Mouse (Mus musculus) hindbrain, postnatal 0 days (tissue): Measurements from ENCODE around the gene Efna5. TPM values are rescaled to one million over a fixed set of nuclear protein-coding genes. Genes with fewer than 3 reads are reported as not detected.

Experiments used
- ATAC-seq: fragments of 200-750 bp; cut with Nextera tagmentation; 2 replicates; pipeline ENCODE4 v1.8.0; 2017; ENCODE audit warnings: mild to moderate bottlenecking, moderate TSS enrichment, moderate library complexity
- DNase-seq: peaks from one replicate; pipeline ENCODE4 v3.0.0-alpha.2; 2015; ENCODE audit warnings: low spot score
- H3K27ac ChIP-seq: fragments of 300-500 bp; sonication (generic); 2 replicates; pipeline ENCODE4 v1.5.1; 2014; ENCODE audit warnings: mild to moderate bottlenecking
- H3K27me3 ChIP-seq: fragments of 300-500 bp; sonication (generic); 2 replicates; pipeline ENCODE4 v1.6.1; 2014; ENCODE audit warnings: low read length, mixed read lengths; ENCODE audit not compliant: insufficient read depth
- H3K36me3 ChIP-seq: fragments of 300-500 bp; sonication (generic); 2 replicates; pipeline ENCODE4 v1.6.1; 2014; ENCODE audit warnings: low read length, mixed read lengths; ENCODE audit not compliant: insufficient read depth
- H3K4me1 ChIP-seq: fragments of 300-500 bp; sonication (generic); 2 replicates; pipeline ENCODE4 v1.6.1; 2014; ENCODE audit warnings: antibody characterized with exemption, low read length, mixed read lengths; ENCODE audit not compliant: insufficient read depth
- H3K4me2 ChIP-seq: fragments of 300-500 bp; sonication (generic); 2 replicates; pipeline ENCODE4 v1.6.1; 2014; ENCODE audit warnings: low read depth, mild to moderate bottlenecking, low read length, moderate library complexity, mixed read lengths
- H3K4me3 ChIP-seq: fragments of 300-500 bp; sonication (generic); 2 replicates; pipeline ENCODE4 v1.5.1; 2014; ENCODE audit warnings: low read length
- H3K9ac ChIP-seq: fragments of 300-500 bp; sonication (generic); replicated peaks from 2 replicates; pipeline ENCODE4 v1.6.1; 2014; ENCODE audit warnings: mild to moderate bottlenecking, low read length, moderate library complexity, mixed read lengths
- H3K9me3 ChIP-seq: fragments of 300-500 bp; sonication (generic); 2 replicates; pipeline ENCODE4 v1.6.1; 2016; ENCODE audit warnings: low read length, mixed read lengths
- CTCF ChIP-seq: IDR thresholded peaks from 2 replicates; pipeline ENCODE4 v1.5.1; 2016; ENCODE audit warnings: antibody characterized with exemption, control low read depth, low read depth
- WGBS: fragments of 180-500 bp; shearing (Covaris S2); extraction: QIAGEN DNeasy Blood & Tissue Kit; methylation state at CpG from one replicate; pipeline ENCODE4 v1.1.7; 2014; 5-methylcytosine and 5-hydroxymethylcytosine counted together
- polyA plus RNA-seq: library from polyadenylated mRNA; unstranded; fragments of >200 nt; fragmentation: Nextera tagmentation; extraction: Ambion mirVana; gene quantifications from 2 replicates; pipeline ENCODE4 v1.2.1, GENCODE M21; 2015
- total RNA-seq: library from RNA; depleted of rRNA; stranded (reverse); fragments of >200 nt; gene quantifications from 2 replicates; pipeline ENCODE4 v1.2.3, GENCODE M21; 2014

Efna5 gene
- total and polyA plus RNA-seq, 2 experiments from 2014 or later: 5.3 to 40.2 TPM

DNA sequence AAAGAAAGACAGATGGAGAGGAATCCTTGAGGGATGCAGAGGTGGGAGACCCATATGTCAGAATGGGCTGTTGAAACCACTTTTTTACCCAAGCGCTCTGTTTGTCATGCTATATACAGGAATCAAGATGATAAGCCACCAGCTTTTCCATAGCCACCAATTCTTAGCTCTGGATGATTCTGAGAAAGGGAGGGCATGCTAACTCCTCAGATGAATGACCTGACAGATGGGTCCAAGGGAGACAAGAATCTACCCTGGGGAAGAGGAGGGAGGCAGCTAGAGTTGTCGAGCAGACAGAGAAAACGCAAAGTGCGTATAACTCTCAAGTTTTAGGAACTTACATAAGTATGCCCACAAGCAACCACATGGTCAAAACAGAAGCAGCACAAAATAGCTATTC lies 126.5 kb downstream of the Efna5 start:
- no peaks in the 10 kb centered on the region for H3K36me3 ChIP-seq
- no peak overlapping the region for H3K4me3 ChIP-seq
- H3K9me3 ChIP-seq: no peaks in the 10 kb centered on the region
- no peak overlapping the region for H3K9ac ChIP-seq
- no peaks in the 10 kb centered on the region for H3K27me3 ChIP-seq
- TF ChIP-seq CTCF: no peak
- H3K4me2 ChIP-seq: no peak overlapping the region
- H3K4me1 ChIP-seq: no peaks in the 10 kb centered on the region
- DNase-seq (no peak), ATAC-seq (no peak)
- 84% methylated on average over 4 of the region's 4 CpGs for WGBS
- no peak overlapping the region for H3K27ac ChIP-seq

DNA sequence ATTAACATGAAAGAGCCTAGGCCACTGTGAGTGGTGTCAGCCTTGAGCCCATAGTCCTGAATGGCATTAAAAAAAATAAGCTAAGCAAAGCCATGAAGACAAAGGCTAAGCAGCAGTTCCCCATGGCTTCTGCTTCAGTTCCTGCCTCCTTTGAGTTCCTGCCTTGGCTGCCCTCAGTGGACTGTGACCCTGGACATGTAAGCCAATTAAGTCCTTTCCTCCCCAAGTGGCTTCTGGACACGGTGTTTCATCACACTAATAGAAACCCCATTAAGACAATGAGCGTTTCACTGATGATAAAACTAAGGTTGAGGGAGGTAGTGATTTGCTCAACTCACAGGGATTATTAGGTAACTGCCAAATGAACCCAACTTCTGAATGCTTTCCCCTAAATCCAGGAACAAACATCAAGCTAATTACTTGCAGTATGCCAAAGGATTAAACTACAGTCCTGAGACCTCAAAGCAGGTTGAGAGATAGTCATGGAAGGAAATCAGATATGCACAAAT lies 128.7 kb downstream of the Efna5 start:
- no peak for DNase-seq
- H3K27me3 ChIP-seq: no peaks in the 10 kb centered on the region
- H3K36me3 ChIP-seq: no peaks in the 10 kb centered on the region
- H3K9ac ChIP-seq: no peak overlapping the region
- no peak for ATAC-seq
- no peak overlapping the region for H3K4me3 ChIP-seq
- no peaks in the 10 kb centered on the region for H3K4me1 ChIP-seq
- H3K27ac ChIP-seq: no peak overlapping the region
- no peak overlapping the region for H3K4me2 ChIP-seq
- no peaks in the 10 kb centered on the region for H3K9me3 ChIP-seq
- 25% methylated on average over 2 of the region's 2 CpGs for WGBS
- TF ChIP-seq CTCF: no peak

DNA sequence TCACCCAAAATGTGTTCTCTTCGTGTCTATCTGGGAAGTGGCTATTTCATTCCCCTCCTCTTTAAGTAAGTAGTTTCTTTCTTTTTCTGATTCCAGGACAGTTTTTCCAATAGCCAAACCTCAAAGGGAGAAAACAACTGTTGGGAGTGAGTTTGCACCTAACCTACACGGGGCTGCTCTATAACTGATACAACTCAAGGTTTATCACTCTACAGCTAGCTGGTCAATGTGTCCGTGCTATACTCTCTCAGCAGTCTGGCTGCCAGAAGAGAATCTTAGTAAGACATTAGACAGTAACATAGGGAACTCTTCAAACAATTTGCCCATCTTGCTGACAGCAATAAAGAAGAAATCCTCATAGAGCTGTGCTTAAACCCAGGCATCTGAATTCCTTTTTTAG lies 130.5 kb downstream of the Efna5 start:
- WGBS: 83% methylated on average over 3 of the region's 3 CpGs
- no peaks in the 10 kb centered on the region for H3K27me3 ChIP-seq

DNA sequence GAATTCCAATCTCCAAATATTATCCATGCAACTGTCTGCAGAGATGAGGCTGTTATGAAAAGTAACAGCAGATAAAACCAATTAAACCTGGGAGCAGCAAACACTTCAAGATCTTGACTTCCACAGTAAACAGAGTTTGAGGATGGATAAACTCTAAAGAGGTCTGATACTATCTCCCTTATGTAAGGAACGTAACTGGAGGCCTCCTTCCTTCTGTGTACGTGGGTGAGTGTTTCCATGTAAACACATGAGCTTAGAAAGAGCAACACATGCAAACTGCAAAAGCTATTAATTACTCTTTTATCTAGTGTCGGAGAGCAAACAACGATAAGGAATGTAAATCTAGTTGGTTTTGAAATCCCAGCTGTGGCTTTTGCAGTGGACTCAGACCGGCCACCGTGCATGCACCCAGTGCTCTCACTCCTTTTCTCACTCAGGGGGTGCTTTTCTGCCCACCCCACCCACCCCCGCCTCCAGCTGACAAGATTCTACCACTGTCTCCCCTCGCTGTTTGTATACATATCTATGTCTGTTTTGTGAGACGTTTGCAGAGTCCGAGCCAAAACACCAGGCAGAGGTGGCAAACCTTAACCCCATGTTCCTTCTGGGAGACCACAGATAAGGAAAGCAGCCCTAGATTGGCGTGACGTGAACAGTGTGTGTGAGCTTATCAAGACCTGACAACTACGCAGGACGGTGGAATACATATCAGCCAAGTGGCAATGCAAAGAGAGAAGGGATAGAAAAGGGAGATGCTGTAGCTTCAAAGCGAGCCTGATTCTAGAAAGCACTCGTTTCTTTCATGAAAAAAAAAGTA lies 132.1 kb downstream of the Efna5 start:
- H3K9ac ChIP-seq: no peak overlapping the region
- no peak for DNase-seq
- no peak overlapping the region for H3K4me2 ChIP-seq
- H3K36me3 ChIP-seq: no peaks in the 10 kb centered on the region
- H3K27me3 ChIP-seq: no peaks in the 10 kb centered on the region
- no peak overlapping the region for H3K4me3 ChIP-seq
- WGBS: 73% methylated on average over 16 of the region's 16 CpGs
- TF ChIP-seq CTCF: no peak
- H3K9me3 ChIP-seq: no peaks in the 10 kb centered on the region
- no peaks in the 10 kb centered on the region for H3K4me1 ChIP-seq
- no peak overlapping the region for H3K27ac ChIP-seq
- ATAC-seq: no peak

More for the DNA sequence above, 130.5 kb downstream of the Efna5 start:
- Histone ChIP-seq H3K9ac (no peak overlapping the region), H3K36me3 (no peaks in the 10 kb centered on the region), H3K4me1 (no peaks in the 10 kb centered on the region), H3K4me2 (no peak overlapping the region), H3K27ac (no peak overlapping the region), H3K9me3 (no peaks in the 10 kb centered on the region), H3K4me3 (no peak overlapping the region)
- TF ChIP-seq CTCF: no peak
- ATAC-seq: no peak
- DNase-seq: no peak

DNA sequence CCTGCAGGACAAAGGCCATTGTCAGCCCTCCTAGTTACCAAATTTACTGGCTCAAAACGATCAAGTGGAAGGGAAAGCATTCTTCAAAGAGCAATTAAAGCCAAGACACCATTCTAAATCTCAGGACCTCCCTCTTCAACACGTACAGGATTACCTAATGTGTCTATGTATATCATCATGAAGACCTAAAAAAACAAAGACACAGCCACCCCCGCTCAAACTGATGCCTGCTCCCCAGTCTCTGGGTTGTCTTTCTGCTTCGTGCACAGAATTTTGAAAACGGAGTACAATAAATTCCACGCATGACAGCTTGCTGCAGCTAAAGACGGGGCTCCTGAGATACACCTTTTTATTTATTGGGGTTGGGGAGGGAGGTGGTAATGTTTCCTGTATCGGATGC lies 133.7 kb downstream of the Efna5 start:
- no peak overlapping the region for H3K9ac ChIP-seq
- no peaks in the 10 kb centered on the region for H3K4me1 ChIP-seq
- no peak overlapping the region for H3K4me3 ChIP-seq
- TF ChIP-seq CTCF: no peak
- no peak overlapping the region for H3K27ac ChIP-seq
- no peaks in the 10 kb centered on the region for H3K27me3 ChIP-seq
- no peaks in the 10 kb centered on the region for H3K9me3 ChIP-seq
- 67% methylated on average over 8 of the region's 8 CpGs for WGBS
- no peak overlapping the region for H3K4me2 ChIP-seq
- H3K36me3 ChIP-seq: no peaks in the 10 kb centered on the region
- DNase-seq (no peak), ATAC-seq (no peak)

DNA sequence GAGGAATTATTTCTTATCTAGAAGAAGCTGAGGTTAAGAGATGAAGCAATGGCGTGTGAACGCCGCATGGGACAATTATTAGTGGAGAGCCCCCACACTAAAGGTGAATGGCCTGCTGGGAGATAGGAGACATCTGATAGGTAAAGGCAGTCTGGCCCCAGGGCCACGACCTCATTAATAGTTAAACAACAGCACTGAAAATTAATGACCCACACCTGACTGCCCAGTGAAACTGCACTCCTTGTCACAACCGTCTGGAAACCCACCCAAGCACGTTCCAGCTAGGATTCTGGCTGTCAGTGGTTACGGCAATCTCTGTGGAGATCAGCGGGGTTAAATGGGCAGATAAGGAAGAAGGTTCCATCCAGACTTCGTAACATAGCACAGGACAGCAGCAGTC lies 134.3 kb downstream of the Efna5 start:
- H3K4me1 ChIP-seq: no peaks in the 10 kb centered on the region
- H3K36me3 ChIP-seq: no peaks in the 10 kb centered on the region
- no peak for TF ChIP-seq CTCF
- H3K4me3 ChIP-seq: no peak overlapping the region
- H3K9me3 ChIP-seq: no peaks in the 10 kb centered on the region
- no peaks in the 10 kb centered on the region for H3K27me3 ChIP-seq
- DNase-seq (no peak), ATAC-seq (no peak)
- no peak overlapping the region for H3K9ac ChIP-seq
- H3K4me2 ChIP-seq: no peak overlapping the region
- 83% methylated on average over 9 of the region's 9 CpGs for WGBS
- no peak overlapping the region for H3K27ac ChIP-seq

DNA sequence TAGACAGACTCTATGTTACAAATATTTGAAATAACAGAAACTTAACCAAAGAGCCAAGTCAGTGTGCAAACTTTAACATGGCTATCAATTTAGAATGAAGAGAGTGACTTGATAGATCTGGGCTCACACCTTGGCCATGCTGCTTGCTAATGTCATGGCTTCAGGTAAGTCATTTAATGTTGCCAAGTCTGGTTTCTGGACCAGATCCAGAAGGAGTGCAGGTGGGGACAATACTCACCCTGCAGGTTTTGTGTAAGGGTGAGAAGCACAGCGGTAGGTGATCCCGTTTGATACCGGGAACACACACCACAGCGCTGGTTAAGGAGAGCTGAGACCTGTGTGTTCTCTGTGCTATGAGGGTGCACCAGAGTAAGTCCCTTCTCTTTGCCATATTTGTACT lies 135.8 kb downstream of the Efna5 start:
- Histone ChIP-seq H3K9me3 (no peaks in the 10 kb centered on the region), H3K4me3 (no peak overlapping the region), H3K36me3 (no peaks in the 10 kb centered on the region), H3K4me1 (no peaks in the 10 kb centered on the region), H3K4me2 (no peak overlapping the region), H3K27ac (no peak overlapping the region), H3K9ac (no peak overlapping the region), H3K27me3 (no peaks in the 10 kb centered on the region)
- TF ChIP-seq CTCF: no peak
- WGBS: 91% methylated on average over 4 of the region's 4 CpGs
- DNase-seq: no peak
- ATAC-seq: no peak
